Mouse (Mus musculus) megakaryocyte-erythroid progenitor cell, adult 5-6 weeks (primary cell): ENCODE measurements around the gene Slc43a3. TPM values are rescaled to one million over a fixed set of nuclear protein-coding genes. Genes with fewer than 3 reads are reported as not detected.

ENCODE experiments used
- ATAC-seq: replicated peaks from 2 replicates; pipeline ENCODE4 v1.8.0; 2016; ENCODE audit warnings: mild to moderate bottlenecking, inconsistent platforms; ENCODE audit not compliant: severe bottlenecking, poor library complexity, low FRiP score, low TSS enrichment
- total RNA-seq, 2 experiments: library from RNA; stranded (forward) in 1 of 2; stranded (reverse) in 1 of 2; fragments of 200-1000, 215-1000 nt in 1 of 2; fragments of >200 nt in 1 of 2; fragmentation: Nextera tagmentation in 1 of 2; gene quantifications; 2 replicates each; pipeline ENCODE4 v1.2.3; 2014 to 2017

Slc43a3 gene
- total RNA-seq, 2 experiments from 2014 or later, result 108 to 137 TPM

DNA sequence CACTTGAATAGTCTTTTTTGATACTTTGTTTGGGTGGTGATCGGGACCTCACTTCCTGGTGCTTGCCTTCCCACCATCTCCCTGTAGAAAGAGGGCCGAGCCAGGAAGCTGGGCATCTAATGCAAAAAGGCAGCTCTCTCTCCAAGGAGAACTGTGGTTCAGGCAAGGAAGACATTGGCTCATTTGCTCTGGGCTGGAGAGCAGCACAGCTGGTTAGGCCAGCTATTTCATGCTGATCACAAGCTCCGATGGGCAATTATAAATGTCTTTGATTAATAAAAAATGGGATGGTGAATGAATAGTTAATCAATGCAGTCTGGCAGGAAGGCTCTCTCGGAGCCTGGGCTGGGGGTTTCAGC, 1.8 kb upstream of the Slc43a3 start:
- no peak for ATAC-seq

DNA sequence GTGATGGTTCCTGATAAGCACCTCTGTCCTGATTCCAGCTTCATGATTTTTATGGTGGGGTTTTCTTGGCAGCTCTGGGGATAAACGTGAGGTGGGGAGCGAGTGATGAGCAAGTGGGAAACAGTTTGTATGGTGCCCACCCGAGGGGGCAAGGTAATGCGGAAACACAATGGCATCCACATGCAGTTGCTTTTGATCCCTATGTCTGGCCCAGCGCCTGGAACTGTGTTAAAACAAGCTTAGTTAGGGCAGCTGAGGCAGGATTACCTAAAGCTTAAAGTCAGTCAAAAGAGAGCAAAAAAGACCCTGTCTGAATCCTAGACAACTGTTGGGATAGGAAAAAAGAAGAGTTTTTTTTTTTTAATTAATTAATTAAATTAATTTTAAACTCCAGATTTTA, 1.3 kb upstream of the Slc43a3 start:
- no peak for ATAC-seq

DNA sequence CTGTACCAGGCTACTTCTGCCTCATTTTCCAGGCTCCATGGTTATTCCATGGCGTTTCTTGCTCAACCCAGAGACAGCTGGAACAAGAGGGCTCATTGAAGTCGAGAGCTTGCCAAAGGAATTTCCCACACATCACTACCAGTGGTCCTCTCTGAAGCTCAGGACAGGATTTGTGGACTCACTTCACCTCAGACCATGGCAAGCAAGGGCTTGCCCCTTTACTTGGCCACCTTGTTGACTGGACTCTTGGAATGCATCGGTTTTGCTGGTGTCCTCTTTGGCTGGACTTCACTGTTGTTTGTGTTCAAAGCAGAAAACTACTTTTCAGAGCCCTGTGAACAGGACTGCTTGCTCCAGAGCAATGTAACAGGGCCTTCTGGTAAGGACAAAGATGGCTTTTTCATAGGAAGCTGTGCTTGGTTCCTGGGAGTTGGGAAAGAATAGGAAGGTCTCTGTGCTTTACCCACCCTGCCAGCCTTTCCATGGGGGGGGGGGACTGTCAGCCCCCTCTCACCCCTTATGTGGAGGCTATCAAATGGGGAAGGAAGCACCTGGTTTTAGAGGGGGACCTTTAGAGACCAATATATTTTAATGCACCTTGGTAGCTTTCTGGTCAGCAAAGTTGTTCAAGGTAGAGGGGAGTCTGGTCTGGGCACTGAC, 1.2 kb downstream of the Slc43a3 start:
- no peak for ATAC-seq

DNA sequence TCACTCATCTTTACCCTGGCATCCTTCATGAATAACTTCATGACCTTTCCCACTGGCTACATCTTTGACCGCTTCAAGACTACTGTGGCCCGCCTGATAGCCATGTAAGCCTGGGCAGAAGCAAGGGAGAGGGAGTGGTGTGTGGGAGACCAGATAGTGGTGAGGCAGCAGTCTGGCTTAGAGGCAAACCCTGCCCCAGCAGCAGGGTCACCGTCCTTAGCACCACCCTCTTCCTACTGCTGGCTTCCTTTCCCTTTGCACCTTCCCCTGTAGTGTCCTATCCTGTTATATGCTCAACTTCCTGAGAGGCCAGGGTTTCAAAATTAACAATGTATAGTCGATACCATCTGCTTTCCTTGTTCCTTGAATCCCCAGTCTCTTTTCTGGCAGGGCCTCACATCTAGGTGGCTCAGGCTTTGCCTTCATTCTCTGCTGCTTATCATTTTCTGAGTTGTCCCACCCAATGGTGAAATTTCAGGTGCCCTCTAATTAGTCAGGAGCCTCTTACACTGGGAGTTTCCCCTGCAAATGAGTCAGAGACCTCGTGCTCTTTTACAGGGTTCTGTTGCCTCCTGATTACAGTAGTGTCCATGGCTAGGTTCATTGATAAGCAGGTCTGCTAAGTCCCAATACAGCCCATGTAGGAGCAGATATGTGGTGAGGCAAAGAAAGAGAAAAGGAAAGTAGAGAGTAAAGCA, 2.0 kb downstream of the Slc43a3 start:
- ATAC-seq, result peak; percentile 87

DNA sequence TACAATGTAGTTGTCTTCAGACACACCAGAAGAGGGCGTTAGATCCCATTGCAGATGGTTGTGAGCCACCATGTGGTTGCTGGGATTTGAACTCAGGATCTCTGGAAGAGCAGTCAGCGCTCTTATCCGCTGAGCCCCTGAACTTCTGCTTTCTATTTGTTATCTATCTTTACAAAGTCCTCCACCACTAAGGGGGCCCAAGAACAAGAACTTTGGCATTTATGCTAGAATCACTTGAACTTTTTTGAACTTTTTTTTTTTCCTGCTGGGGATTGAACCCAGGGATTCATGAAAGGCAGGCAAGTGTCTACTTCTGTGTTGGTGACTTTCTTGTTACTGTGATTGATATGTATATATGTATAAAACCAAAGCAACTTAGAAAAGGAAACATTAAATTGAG, 2.9 kb downstream of the Slc43a3 start:
- no peak for ATAC-seq

DNA sequence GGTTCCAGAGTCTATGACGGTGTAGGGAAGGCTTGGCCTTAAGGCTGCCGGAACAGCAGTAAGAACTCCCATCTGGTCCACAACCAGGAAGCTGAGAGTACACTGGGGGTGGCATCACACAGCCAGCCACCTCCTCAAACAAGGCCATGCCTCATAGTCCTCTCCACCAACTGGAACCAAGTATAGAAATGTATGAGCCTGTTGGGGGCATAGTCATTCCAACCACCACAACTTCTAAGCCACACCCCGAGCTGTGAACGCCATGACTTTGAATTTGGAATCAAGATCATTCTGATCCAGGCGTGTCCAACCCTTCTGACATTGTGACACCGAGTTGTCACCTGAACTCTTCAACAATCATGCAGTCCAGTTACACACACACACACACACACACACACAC, 3.3 kb downstream of the Slc43a3 start:
- ATAC-seq, result no peak

DNA sequence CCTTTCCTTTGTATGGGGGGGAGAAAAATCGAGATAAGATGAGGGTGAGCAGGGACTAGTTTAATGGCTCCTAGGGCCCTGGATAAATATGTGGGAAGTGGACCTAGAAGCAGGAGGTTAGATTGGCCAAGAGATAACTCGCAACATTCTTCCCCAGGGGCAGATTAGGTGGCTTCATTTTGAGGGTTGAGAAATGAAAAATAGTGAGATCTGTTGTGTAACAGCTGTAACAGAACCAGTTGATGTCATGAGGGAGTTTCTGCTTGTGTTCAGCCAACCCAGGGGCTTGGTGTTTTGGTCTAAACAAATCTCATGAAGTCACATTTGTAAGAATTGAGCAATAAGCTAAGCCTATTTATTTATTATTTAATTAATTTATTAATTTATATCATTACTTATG, 5.0 kb downstream of the Slc43a3 start:
- ATAC-seq, result no peak

DNA sequence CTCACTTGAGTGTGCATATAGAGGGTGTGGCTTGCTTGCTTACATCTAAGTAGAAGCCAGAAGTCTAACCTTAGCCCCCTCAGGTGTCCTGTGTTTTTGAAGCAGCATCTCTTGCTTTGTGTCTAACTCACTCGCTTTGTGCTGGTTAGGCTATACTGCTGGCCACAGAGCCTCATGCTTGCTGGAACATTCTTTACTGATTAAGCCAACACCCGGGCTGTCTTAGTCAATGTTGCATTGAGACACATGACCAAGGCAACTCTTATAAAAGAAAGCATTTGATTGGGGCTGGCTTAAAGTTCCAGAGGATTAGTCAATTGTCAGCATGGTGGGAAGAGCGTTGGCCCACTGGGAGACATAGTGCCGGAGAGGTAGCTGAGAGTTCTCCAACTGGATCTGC, 5.4 kb downstream of the Slc43a3 start:
- ATAC-seq, result no peak

DNA sequence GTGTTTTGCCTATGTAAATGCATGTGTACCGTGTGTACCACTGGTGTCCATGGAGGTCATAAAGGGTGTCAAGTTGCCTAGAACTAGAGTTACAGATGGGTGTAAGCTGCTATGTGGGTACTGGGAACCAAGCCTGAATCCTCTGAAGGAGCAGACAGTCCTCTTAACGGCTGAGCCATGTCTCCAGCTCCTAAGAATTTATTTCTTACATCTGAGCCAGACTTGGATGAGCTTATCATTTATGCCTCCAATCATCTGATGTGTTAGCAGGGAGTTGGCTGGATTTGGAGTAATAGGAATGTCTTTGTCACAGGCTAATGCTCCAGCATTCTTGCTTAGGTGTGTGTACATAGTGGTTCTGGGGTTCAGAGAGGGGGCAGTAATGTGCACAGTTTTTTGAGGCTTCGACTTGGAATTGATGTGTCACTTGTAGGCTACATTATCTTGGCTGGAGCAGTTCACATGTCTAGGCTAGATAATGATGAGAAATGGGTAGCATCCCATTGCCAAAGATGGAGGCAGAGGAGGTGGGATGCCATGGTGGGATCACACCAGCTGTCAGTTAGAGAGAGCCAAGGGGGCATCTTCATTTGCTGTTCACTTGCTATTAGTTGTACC, 10.9 kb downstream of the Slc43a3 start:
- ATAC-seq, result peak; percentile 38; the same call in 1 of the 2 replicates

DNA sequence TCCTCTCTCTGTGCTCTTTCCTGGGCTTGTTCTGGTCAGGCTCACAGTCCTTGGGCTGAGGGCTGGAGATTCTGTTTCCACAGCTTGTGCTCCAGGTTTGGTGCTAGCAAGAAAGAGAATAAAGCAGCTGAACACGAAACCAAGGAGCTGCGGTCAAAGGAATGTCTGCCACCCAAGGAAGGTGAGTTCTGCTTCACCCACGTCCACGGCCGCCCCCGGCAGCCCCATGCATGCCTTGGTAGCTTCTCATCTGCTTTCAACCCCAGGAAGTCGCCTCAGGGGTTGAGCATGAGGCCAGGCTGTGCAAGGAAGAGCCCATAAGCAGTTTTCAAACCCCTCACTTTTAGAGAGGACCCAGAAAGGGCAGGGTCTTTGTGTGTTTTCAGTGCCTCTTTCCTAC, 11.9 kb downstream of the Slc43a3 start:
- no peak for ATAC-seq

DNA sequence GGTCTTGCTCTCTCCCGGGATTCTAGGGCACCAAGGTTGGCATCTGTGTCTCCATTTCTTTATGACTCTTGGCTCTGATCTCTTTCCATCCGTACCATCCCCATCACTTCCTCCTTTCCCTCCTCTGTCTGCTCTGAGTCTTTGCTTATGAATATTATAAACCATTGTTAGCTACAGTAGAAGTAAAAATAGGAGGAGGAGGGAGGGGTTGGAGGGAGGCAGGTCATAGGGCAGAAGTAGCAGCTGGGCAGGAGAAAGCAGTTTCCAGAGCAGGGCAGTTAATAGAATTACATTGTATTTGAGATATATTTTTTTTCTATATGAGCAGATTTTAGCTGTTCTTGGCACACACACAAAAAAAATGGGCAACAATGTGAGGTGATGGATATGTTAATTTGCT, 12.3 kb downstream of the Slc43a3 start:
- ATAC-seq, result no peak

DNA sequence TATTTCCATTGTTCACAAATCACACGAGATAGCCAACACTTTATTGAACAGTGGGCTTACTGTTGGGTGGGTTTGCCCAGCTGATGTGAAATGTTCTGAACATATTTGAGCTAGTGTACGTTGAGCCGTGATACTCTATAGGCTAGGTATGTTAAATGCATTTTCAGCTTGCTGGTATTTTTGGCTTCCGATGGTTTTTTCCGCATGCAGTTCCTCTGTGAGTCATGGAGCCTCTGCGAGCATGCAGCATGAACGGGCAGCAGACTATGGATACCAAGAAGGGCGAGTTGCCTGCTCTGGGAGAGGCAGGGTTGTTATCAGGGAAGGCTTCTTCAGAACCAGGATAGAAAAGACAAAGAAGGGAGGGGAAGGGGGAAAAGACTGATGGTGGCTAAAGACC, 14.6 kb downstream of the Slc43a3 start:
- ATAC-seq, result no peak

DNA sequence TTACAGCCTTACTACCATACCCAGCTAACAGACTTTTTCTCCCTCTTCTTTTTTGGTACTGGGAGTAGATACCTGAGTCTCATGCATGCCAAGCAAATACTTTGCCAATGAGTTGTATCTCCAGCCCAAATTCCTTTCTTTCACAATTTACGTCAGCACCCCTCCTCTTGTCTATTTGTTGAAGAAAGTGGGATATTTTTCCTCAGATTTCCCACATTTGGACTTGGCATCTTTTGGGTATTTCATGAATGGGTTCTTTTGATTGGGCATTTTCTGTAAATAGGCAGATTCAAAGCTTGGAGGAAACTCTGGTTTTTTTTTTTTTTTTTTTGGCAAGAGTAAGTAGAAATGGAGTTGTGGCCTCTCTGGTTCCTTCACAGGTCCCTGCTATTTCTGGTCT, 15.9 kb downstream of the Slc43a3 start:
- no peak for ATAC-seq

DNA sequence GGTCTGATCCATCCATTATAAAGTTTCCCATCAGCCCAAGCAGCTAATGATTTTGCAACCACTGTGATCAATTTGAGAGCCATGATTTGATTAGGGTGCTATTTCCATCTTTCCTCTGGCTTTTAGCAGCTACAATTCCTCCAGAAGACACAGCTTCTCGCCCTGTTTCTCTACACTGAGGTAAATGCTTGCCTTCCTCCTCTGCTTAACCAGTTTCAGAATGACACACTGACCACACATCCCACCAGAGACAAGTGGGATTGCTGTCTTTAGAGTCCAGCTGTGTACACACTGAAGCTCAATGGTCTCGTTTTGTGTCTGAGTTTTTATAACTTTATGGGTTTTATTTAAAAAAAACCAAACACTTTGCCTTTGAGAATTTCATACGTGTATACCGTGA, 16.3 kb downstream of the Slc43a3 start:
- ATAC-seq, result no peak

DNA sequence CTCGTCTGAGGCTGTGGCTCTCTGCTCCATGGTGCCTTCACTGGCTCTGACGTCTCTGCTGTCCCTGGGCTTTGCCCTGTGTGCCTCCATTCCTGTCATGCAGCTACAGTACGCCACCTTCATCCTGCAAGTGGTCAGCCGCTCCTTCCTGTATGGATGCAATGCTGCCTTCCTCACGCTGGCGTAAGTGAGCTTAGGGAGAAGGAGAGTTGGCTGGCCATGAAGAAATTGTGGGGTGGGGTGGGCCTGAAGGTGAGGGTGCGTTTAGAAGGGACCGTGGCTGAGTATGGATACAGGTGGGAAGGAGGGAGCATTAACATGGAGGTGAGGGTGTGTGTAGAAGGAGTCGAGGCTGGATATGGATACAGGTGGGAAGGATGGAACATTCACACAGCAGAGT, 19.1 kb downstream of the Slc43a3 start:
- ATAC-seq, result no peak

DNA sequence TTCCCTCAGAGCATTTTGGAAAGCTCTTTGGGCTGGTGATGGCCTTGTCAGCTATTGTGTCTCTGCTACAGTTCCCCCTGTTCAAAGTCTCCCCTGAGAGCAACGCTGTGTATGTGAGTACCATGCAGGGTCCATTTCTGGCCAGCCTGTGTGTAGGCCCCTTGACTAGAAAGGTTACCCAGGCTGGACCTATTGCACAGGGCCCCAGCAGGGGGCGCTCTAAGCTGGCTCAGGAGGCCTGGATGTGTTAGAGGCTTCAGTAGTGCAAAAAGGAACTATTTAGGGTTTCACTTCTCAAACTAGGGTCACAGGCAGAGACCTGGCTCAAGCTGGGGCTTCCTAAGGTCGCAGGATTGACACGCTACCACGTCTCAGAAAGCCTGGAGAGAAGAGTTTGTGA, 19.9 kb downstream of the Slc43a3 start:
- peak; percentile 78 for ATAC-seq

DNA sequence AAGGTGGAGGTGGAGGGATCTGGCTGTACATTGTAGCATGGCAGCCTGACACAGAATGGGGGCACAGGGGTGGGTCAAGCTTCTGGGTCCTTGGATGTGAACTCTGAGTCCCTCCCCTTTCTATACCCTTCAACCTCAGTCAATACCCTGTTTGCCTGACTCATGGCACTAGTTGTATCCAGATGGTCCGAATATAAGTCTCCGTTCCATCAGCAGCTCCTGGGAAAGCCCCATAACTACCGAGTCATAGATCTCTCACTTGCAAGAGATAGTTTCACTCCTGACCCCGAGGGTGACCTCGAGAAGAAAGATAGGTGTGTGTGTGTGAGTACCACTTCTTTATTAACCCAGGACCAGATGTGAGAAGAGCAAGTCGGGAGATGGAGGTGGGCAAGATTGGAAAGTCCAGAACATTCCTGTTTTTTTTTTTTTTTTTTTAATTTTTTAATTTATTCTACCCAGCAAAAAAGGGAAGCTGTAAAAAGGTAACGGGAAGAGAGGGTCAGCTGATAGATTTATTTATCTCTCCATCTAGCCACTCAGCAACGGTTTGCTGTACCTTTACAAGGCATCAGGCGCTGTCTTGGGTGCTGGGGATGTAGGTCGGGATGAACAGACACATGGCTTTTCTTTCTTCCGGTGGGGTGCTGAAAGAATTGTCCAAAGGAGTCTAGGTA, 22.3 kb downstream of the Slc43a3 start:
- no peak for ATAC-seq

DNA sequence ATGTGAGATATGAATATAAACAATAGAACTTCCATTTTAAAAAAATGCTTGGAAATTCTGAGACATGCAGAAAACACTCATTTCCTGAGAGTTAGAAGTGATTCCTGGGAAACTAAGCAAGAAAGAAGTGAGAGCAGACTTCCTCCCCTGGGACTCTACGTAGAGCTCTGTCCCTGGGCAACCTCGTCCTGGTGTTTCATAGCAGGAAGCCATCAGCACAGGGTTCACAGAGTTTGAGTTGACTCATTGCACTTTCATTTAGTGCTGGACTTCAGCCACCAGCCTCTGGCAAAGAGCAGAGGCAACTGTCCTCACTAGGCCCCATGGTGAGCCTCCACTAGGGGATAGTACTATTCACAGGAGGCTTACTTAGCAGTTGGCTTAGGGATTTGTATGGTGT, 24.9 kb downstream of the Slc43a3 start:
- no peak for ATAC-seq

DNA sequence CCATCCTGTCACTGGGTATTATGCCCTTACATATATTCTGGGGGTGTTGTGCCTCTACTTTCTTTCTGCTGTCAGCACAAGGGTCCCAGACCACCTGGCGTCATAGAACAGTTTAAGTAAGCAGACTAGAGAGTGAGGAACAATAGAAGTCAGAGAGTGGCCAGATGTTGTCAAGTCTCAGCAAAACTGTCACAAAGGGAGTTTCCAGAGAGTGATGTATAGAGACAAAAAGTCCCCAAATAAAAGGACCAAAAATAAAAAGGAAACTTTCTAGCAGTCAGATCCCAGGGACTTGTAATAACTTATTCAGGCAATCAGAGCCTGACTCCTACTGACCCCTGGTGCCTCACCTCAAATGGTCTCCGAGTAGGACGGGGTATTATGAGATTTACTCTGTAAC, 25.5 kb downstream of the Slc43a3 start:
- no peak for ATAC-seq

DNA sequence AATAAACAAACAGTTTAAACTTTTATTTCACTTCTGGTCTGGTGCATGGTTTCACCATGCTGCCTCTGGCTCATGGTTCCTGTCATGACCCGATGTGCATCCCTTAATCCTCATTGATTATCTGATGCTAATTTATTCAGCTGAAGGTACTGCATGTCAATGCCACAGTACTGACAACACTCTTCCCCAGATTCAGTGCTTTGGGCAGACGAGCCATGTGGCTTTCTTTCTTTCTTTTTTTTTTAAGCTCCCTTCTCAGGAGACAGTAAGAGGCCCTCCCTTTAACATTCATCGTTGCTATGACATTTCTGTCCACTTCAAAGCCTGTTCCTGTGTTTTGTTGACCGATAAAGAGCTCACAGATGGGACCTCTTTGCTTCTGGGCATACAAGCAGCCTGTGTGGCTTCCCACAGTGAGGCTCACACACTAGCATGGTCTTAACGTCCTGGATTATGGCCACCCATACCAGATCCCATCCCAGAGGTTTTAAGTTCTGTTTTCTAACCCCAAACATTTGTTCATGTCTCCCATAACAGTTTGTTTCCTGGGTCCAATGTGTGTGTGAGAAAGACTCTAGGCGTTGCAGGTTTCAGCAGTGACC, 26.6 kb downstream of the Slc43a3 start:
- no peak for ATAC-seq
